Mouse (Mus musculus): ENCODE measurements around the gene Amy2a2. TPM values are rescaled to one million over a fixed set of nuclear protein-coding genes. Genes with fewer than 3 reads are reported as not detected.
"Not testable (repeated sequence)": the region's sequence is repeated elsewhere in the genome, so short reads cannot be mapped to it uniquely, and the experiment has no call there.

Amy2a2 gene
- not detected in 2 replicates for polyA plus RNA-seq (2014; fragmentation: Nextera tagmentation; extraction: Ambion mirVana)

GRCm38 (mm10) chr3:113356558-113356957 is at the start of gene Amy2a2:
Gene Amy2a2 (minus strand): TSS chr3:113356658.
- not testable (repeated sequence) for DNase-seq (ENCODE audit: low spot score); ATAC-seq (ENCODE audit: insufficient number of reproducible peaks, low FRiP score, low TSS enrichment, low read depth); H3K4me2 ChIP-seq (ENCODE audit: low read depth, severe bottlenecking); H3K4me3 ChIP-seq (ENCODE audit: low read depth, low read length); H3K27ac ChIP-seq (replicated peaks; ENCODE audit: low read depth, low read length); H3K9ac ChIP-seq (ENCODE audit: low read length); H3K36me3 ChIP-seq (ENCODE audit: control insufficient read depth, insufficient read depth, low read length); H3K27me3 ChIP-seq (ENCODE audit: control insufficient read depth, insufficient read depth, low read length); H3K4me1 ChIP-seq (ENCODE audit: control insufficient read depth, insufficient read depth, low read length); H3K9me3 ChIP-seq (ENCODE audit: control insufficient read depth, low read length)
- no CpG with 5 or more reads among the region's 4 CpGs for WGBS

DNA sequence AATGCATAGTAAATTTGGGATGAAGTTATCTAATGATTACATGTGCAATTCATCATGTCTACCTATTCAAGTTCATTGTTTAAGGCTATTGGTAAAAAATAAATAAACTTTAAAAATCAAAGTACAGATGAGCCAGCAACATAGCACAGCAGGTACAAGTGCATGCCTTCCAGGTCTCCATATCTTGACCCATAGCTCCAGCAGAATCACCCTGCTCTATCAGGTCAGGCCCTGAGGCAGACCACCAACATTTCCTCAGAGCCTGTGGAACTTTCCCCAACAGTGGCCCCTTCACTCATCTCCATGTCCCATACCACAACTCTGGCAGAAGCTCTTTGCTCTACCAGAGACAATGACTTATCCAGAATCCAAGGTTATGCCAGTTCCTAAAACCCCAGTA is 11.0 kb downstream of the Amy2a2 start:
- H3K4me1 ChIP-seq (ENCODE audit: control insufficient read depth, insufficient read depth, low read length); H3K4me3 ChIP-seq (ENCODE audit: low read depth, low read length); H3K4me2 ChIP-seq (ENCODE audit: low read depth, severe bottlenecking); H3K27me3 ChIP-seq (ENCODE audit: control insufficient read depth, insufficient read depth, low read length); H3K9me3 ChIP-seq (ENCODE audit: control insufficient read depth, low read length); H3K9ac ChIP-seq (ENCODE audit: low read length); H3K36me3 ChIP-seq (ENCODE audit: control insufficient read depth, insufficient read depth, low read length); DNase-seq (ENCODE audit: low spot score); H3K27ac ChIP-seq (replicated peaks; ENCODE audit: low read depth, low read length): not testable (repeated sequence)
- ATAC-seq (ENCODE audit: insufficient number of reproducible peaks, low FRiP score, low TSS enrichment, low read depth) = peak; percentile 73; the same call in 1 of the 2 replicates

DNA sequence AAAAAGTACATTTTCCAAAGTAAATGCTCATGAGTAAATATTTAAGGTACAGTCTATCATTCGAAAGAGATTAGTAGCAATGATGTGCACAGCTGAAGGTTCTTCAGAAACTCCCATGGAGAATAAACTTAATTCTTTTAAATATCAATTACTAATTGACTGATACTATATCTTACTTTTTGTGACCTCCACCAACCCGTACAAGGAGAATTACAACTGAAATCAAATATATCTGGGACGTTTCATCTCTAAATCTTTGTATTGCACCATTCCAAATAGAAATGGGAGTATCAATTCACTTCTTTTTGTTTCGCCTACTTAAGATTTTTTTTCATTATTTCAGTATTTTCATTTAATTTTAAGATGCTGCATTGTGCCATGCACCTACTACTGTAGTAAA is 32.5 kb downstream of the Amy2a2 start, which contains the start of gene Amy2a3:
Gene Amy2a3 (minus strand): TSS at position 101 of the 400 bp plus-strand sequence.
- not testable (repeated sequence) for H3K27ac ChIP-seq (replicated peaks; ENCODE audit: low read depth, low read length); H3K4me3 ChIP-seq (ENCODE audit: low read depth, low read length); H3K9me3 ChIP-seq (ENCODE audit: control insufficient read depth, low read length); DNase-seq (ENCODE audit: low spot score); H3K4me1 ChIP-seq (ENCODE audit: control insufficient read depth, insufficient read depth, low read length); H3K9ac ChIP-seq (ENCODE audit: low read length); H3K36me3 ChIP-seq (ENCODE audit: control insufficient read depth, insufficient read depth, low read length); H3K4me2 ChIP-seq (ENCODE audit: low read depth, severe bottlenecking); H3K27me3 ChIP-seq (ENCODE audit: control insufficient read depth, insufficient read depth, low read length); ATAC-seq (ENCODE audit: insufficient number of reproducible peaks, low FRiP score, low TSS enrichment, low read depth)
- no CpG with 5 or more reads among the region's 4 CpGs for WGBS

DNA sequence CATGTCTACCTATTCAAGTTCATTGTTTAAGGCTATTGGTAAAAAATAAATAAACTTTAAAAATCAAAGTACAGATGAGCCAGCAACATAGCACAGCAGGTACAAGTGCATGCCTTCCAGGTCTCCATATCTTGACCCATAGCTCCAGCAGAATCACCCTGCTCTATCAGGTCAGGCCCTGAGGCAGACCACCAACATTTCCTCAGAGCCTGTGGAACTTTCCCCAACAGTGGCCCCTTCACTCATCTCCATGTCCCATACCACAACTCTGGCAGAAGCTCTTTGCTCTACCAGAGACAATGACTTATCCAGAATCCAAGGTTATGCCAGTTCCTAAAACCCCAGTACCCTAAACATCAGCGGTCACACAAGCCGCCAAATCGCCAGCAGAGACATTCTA is 43.5 kb downstream of the Amy2a2 start:
- H3K4me1 ChIP-seq (ENCODE audit: control insufficient read depth, insufficient read depth, low read length); H3K27ac ChIP-seq (replicated peaks; ENCODE audit: low read depth, low read length); DNase-seq (ENCODE audit: low spot score); H3K4me2 ChIP-seq (ENCODE audit: low read depth, severe bottlenecking); H3K4me3 ChIP-seq (ENCODE audit: low read depth, low read length); H3K27me3 ChIP-seq (ENCODE audit: control insufficient read depth, insufficient read depth, low read length); H3K9me3 ChIP-seq (ENCODE audit: control insufficient read depth, low read length); H3K36me3 ChIP-seq (ENCODE audit: control insufficient read depth, insufficient read depth, low read length); H3K9ac ChIP-seq (ENCODE audit: low read length): not testable (repeated sequence)
- peak; percentile 62; the same call in 1 of the 2 replicates for ATAC-seq (ENCODE audit: insufficient number of reproducible peaks, low FRiP score, low TSS enrichment, low read depth)
- no CpG with 5 or more reads among the region's 3 CpGs for WGBS

Other genes starting within 250 kb of the Amy2a2 start
- gene Amy2a5, start 97.8 kb downstream of the Amy2a2 start, polyA plus RNA-seq (2014; fragmentation: Nextera tagmentation; extraction: Ambion mirVana) = not detected in 2 replicates
- gene Amy2a4, start 65.2 kb downstream of the Amy2a2 start, polyA plus RNA-seq (2014; fragmentation: Nextera tagmentation; extraction: Ambion mirVana) = not detected in 2 replicates
- not detected in 2 replicates for gene Amy2a3, start 32.6 kb downstream of the Amy2a2 start, polyA plus RNA-seq (2014; fragmentation: Nextera tagmentation; extraction: Ambion mirVana)
- not detected in 2 replicates for gene Amy2a1, start 175.8 kb upstream of the Amy2a2 start, polyA plus RNA-seq (2014; fragmentation: Nextera tagmentation; extraction: Ambion mirVana)

All from limb, embryonic 11.5 days (tissue).